Mouse (Mus musculus) lung, postnatal 14 days (tissue): ENCODE results near the gene Carnmt1.

Source experiments
- DNase-seq: peaks from one replicate; pipeline ENCODE4 v3.0.0; 2021

Gene Carnmt1

DNA sequence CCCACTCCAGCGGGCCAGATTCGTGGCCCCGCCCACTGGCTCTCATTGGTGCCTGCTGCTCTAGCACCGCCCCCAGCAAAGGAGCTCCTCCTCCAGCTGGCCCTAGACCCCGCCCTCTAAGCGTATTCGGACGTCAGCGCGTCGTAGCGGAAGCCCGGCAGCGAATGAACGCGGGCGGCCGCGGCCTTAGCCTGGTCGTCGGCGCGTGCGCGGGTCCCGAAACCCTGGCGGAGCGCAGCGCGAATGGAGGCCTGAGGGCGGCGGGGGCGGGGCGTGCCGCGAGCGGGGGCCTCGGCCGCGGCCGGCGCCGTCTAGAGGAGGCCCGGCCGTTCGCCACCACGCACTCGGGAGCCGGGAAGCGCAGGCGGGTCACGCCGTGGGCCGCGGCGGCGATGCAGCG is at the start of gene Carnmt1:
Gene Carnmt1 (plus strand): TSS at position 157 of the 400 bp plus-strand sequence.
- peak; percentile 99 for DNase-seq

DNA sequence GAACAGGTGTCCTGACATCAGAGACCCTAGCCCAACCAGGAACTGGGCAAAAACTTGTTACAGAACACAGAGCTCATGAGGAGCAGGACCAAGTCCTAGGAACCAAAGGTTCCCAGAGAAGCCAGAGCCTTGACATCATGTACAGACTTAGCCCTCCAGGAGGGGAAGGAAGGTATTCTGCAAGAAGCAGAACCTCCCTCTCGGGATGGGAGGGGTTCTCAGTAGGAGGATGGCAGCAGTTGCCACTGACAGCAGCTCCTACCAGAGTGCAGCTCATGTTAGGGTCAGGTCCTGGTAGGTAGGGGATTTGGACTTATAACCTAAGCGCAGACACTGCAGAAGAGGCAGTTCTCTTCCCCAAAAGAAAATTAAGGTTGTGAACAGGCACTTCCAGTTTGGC is 46.7 kb upstream of the Carnmt1 start:
- DNase-seq, result no peak

DNA sequence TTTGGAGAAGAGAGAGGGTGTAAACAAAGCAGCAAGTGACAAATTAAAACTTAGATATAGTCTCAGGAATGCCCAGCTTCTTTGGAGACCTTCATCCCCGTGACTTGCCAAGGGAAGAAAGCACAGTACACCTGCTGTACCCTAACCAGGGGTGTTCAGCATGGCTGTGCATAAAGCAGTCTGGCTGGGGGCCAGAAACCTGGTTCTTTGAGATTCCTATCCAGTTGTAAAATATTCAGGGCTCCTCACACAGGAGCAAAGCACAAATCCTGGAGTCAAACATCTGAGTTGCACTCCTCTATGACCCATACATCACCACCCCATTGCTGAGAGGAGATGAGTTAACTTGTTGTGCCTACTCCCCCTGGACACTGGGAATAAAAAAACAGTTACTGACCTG is 41.0 kb upstream of the Carnmt1 start:
- DNase-seq, result peak; percentile 47

DNA sequence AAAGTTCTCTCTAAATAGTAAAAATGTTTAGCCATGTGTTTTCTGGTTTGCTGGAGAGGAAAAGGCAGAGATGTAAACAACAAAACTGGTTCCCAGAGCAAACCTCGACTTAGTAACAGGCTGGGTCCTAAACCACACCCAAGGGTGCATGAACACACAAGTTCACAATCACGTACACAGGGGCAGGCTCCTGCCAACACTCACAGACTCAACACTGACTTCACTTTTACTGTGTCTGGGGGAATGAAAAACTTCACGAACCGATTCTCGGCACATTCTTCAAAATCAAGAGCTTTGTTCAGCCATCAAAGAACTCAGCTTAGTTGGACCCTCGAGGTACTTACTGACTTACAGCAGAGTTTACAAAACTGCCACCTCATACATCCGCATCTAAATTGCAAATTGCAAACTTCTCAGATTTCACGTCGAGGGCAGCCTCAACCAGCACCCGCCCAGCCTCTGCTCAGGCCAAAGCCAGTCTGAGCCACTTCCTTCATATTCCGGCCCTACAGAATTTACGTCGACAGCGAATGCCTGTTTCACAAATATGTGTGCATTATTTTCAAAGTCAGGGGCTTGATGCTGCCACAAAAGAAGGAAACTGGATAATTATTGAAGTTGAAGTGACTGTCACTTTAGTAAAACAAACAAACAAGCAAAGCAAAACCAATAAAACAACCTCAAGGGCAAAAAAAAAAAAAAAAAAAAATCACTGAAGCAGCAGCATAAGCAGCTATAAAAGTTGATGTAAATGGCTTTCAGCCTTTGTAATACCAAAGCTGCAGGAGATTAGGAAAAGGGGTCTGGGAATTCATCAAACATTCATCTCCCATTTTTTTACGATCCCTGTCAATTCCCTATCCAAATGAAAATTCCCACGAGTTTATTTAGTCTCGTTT is 40.1 kb upstream of the Carnmt1 start:
- DNase-seq, result peak; percentile 34

DNA sequence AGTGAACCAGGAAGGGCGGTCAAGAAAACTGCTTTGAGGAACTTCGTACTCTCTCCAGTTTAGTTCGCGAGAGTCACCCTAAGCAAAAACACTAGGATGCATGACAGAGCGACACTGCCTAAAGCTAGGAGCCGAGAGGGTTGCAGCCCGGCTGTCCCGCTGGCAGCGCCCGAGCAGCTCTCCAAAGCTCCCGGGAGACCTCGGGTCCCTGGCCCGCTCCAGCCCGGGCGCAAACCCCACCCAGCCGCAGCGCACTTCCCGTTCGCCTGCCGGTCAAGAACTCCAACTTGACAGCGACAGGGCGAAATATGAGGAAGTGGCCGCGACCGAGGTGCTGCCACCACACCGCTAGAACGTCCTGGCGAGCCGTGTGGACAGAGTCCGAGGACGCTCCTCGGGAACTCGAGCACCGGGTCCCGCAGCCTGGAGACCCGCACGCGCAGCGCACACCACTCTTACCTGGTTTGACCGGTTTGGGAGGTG is 39.4 kb upstream of the Carnmt1 start:
- DNase-seq, result peak; percentile 78

DNA sequence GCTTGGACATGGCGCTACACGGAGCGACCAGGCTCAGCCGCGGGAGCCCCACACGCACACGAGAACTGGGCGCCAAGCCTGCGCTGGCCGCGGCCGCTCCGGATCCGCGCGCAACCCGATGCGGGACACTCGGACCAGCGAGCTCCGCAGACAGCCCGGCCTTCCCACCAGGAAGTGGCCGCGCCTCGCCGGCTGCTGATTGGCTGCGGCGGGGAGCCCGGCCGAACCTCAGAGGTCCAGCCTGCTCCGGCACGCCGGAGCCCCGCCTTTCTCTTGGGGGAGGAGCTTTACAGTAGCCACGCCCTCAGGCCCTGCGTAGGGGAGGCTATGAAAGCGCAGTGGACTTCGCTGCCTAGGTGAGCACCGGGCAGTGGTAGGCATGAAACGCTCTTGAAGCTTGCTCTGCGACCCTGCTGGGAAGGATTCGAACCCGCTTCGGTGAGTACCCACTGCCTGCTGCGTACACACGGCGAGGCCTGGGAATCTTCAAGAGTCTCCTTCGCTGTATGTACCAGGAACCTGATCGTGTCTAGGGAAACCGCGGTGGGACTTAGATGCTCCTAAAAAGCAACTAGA is 38.8 kb upstream of the Carnmt1 start, which contains the start of the genes Ostf1 and Nmrk1:
Gene Ostf1 (minus strand): TSS at position 180 of the 576 bp plus-strand sequence.
Gene Nmrk1 (plus strand): TSS at position 307 of the 576 bp plus-strand sequence.
- DNase-seq, result peak; percentile 99

DNA sequence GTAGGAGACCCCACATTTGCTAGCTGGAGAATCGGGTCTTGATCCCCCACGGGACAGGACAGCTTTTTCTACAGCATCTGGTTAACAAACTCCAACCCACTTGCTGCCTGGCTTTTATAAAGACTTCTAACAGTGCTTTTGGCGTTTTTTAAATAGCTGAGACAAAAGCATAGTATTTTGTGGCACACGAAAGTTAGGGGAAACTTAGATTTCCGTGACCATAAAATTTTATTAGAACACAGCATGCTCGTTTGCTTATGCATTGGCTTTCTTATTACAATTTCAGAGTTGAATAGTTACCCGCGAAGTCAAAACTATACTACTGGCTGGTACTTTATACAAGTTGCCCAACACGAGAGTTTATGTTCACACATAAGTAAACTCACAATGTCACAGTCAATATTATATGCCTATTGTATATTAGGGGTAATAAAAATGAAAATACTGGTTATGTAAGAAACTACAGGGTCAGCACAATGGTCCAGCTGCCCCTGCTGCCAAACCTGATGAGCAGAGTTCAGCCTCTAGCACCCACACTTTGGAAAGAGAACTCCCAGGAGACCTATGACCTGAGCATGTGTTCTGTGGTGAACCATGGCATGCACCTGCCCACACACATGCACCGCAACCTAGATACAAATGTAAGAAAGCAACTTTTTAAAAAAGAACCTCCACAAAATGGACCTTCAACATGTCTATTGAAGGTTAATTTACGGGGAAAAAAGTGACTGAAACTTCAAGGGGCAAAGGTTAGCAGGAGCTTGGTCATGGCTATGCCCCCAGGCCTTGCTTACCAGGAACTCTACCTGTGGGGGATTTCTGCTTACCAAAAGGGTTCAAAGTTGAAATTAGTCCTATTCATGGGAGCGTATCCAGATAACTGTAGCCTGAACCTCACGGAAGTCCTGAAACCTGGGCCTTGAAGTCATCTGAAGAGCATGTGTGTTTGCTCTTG is 38.1 kb upstream of the Carnmt1 start:
- DNase-seq, result no peak

DNA sequence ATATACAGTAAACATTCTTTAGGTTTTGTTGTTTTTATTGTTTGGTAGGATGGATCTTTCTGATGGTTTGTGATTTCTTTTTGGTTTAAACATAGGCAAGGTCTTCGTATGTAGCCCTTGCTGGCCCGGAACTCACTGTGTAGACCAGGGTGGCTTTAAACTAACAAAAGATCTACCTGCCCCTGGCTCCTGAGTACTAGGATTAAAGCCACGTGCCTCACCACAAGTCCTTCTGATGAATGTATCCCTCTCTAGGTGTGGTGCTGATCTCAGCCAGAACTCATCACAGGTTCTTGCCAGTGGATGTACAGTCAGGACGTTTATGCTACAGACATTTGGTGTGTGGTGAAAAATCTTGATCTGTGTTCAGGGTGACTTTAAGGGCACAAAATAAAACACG is 32.6 kb upstream of the Carnmt1 start:
- no peak for DNase-seq

DNA sequence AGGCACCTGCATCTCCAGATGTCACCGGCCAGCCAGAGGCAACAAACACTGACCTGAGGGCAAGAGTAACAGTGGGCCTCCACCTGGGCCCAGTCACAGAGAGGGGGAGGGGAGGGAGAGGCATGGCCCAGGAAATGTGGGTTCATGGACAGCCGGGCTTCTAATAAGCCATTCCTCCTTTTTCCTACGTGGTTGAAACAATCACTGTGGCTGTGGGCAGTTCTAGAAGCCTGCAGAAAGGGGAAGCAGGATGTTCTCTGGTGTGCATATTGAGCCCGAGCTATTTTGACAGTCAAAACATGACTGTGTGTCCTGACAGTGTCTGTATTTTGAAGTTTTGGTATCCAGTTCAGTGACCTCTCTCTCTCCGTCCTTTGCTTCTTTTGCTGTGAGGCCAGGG is 31.6 kb upstream of the Carnmt1 start:
- DNase-seq, result no peak

DNA sequence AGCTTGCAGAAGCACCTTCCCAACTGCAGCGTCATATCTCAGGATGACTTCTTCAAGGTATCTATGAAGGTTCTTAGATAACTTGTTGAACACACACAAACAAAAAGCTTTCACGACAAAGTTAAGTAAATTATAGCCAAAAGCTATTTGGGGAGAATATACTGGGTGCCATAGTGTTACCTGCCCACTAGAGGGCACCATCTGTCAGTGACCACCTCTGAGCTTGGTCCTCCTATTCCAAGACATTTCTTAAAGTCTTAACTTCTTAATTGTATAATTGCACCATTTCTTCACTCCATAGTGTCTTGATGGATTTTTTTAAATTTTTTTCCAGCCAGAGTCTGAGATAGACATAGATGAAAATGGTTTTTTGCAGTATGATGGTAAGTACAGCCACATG is 31.0 kb upstream of the Carnmt1 start:
- no peak for DNase-seq

DNA sequence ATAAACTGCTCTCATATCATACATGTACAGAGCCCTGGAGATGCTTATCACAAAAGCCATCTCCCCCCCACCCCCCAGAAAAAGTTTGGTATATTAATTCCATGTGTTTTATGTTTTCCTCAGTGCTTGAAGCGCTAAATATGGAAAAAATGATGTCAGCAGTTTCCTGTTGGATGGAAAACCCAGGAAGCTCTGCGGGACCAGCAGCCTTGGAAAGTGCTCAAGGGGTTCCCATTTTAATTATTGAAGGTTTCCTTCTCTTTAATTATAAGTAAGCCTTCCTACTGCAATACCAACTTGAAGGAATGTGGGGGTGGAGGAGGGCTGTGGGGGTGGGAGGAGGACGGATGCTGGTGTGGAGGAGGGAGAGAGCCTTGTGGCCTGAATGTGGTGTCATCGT is 29.6 kb upstream of the Carnmt1 start:
- no peak for DNase-seq

DNA sequence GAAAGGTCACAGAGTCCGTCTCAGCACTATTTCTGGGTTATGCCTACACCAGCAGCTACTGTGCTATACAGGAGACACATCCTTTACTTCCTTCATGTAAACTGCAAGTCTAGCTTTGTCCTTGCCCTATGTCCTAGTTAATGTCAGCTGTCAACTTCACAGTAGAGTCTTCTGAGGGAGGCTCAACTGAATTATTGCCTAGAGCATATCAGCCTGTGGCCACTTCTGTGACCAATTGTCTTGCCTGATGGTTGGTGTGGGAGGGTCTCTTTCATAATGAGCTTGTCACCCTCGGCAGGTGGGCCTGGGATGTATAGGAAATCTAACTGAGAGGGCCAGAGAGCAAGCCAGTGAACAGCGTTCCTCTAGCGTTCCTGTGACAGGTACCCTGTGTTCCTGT is 27.2 kb upstream of the Carnmt1 start:
- DNase-seq, result no peak

DNA sequence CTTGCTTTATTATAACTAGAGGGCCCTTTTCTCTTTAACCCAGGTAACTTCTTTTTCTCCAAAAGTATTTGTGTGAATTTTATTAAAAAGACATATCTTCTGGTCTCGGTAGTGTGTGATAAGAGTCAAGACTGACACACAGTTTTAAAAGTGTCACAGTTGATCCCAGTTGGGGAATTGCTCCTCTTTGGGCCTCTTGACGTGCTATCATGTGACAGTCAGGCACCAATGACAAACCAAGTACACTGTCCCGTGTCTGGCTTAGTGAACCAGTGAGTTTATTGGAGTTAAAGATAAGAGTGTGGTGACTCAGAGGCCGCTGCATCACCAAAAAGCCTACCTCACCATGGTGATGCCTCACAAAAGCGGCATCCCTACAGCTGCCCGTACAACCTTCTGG is 26.5 kb upstream of the Carnmt1 start:
- DNase-seq, result no peak

DNA sequence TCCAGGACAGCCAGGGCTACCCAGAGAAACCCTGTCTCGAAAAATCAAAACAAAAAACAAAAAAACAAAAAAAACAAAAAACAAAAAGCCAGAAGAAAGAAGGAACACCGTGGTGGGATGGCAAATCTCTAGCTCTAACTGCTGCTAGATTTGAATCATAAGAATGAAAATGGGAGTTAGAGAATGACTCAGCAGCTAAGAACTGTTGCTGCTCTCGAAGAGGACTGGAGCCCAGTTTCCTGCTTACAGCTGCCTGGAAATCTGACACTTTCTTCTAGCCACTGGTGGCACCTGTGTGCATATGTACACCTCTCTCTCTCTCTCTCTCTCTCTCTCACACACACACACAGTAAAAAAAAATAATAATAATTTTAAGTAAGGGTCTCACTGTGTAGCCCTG is 24.2 kb upstream of the Carnmt1 start:
- no peak for DNase-seq

DNA sequence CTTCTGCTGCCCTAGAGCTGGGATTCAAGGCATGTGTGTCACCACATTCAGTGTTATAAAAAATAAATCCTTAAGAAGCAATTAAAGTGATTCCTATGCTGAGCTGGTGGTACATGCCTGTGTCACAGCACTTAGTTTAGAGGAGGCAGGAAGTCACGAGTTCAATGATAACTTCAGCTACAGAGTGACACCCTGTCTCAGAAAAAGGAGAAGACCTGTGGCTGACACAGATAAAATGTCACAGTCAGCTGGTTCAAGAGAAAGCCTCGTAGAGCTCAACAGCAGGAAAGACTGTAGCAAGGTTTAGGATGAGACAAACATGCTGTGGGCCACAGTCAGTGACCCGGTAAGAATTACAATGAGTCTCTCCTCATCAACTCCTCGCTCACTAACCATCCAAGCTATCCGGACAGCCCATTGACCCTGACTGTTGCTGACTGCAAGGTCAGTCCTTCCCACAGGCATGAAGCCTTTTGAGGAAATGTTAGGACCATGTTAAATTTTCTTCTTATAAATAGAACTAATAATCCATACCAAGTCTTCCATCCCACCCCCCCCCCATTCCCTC is 23.6 kb upstream of the Carnmt1 start:
- DNase-seq, result no peak

DNA sequence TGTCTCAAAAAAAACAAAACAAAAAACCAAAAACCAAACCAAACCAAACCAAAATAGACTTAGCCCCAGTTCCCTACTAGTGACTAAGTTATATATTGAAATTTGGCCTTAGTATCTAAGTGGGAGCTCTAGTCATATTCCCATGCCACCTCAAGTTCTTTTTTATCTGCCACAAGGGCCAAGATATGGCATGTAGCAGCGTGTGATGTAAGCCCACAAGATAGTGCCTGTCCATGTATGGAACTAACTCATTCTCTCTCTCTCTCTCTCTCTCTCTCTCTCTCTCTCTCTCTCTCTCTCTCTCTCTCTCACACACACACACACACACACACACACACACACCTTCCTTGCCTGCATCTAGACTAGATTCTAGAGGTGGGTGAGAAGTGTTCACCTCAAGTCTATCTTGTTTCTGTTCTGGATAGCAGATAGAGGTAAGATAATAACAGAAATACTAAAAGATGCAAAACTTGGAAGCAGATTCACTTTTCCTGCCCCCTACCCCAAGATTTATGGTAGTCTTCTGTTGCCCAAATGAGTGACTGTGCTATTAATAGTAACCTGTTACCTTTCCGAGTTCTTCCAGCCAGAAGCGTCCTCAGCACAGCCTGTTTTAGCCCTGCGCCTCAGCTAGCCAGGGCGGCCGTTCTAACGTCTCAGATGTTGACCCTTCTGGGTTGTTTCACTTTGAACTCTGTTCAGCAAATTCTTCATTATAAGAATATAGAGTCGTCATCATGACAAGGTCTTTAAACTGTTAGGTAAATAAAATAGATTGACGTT is 22.6 kb upstream of the Carnmt1 start:
- DNase-seq, result no peak

DNA sequence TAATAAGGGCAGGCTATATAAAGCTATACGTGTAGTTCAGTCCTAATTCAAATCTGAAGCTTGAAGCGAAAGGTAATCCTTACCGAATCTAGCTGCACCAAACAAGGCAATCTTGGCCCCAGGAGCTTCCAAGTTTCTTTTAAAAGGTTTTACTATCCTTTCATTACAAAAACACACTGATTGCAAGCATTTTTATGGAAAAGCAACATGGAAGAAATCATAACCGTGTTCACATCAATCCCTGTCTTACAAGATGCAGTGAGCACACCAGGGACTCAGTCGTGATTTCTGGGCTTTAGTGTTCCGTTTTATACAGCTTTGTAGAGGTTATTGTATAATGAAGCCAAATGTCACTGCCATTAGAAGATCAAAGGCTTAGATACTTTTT is 22.0 kb upstream of the Carnmt1 start:
- no peak for DNase-seq

DNA sequence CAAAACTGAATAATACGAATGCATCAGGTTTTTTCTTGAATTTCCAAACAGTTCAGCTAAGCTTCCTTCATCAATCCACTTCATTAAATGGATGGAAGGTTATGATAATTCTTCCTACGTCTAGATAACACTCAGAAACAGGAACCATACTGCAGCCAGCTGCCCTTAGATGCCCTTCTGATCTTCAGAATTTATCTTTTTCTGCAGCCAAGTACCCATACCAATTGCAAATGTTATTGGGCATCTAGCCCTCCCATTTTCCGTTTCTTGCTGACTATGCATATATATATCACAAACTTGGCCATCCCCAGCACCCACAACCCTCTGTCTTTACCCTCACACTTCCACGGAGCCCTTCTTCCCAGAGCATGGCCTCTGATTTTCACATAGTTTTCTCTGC is 20.6 kb upstream of the Carnmt1 start:
- no peak for DNase-seq

DNA sequence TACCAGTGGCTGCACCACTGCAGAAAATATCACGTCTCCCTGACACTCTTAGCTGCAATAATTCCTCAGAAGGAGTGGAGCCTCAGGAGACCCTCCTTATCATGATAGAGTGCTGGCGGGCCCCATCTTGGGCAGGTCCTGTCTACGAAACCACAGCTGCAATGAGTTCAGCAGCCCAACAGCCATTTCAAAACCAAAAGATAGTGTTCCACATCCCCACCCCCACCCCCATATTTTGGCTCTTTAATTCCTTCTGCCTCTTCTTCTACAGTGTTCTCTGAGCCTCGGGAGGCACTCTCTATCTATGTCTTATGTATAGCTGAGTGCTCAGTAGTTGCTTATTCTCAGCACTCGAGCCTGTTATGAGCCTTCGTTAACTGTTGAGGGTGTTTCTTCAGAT is 20.1 kb upstream of the Carnmt1 start:
- DNase-seq, result no peak

DNA sequence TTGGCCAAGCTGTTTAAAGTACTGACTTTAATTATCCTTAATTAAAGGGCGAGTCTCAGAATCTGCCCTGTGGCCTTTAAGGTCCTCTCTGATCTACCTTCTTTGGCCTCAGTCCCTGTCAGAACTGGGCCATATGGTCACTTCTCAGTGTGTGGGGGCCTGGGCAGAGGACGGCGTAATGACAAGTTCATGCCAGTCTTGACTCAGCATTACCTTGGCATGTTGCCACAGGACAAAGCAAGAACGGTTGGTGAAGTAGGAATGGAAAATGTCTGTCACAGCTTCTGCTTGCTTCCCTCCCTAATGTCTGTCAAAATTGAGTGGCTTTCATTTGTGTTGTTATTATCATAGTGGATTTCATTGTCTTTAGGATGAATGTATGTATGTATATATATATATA is 18.0 kb upstream of the Carnmt1 start:
- DNase-seq, result no peak

DNA sequence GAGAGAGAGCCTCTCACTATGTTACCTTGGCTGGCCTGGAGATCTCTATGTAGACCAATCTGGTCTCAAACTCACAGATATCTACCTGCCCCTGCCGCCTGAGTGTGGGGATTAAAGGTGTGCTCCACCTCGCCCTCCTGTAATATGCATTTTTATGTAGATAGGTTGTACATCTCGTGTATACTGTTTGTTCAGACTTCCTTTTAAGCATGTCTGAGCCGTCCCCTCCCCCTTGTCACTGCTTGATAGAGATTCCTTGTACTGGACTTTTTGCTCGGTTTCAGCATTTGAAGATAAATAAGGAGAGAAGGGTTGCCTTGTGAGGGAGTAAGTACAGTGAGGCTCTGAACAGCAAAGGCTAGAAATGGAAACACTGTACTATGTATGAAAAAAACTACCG is 17.5 kb upstream of the Carnmt1 start:
- no peak for DNase-seq

DNA sequence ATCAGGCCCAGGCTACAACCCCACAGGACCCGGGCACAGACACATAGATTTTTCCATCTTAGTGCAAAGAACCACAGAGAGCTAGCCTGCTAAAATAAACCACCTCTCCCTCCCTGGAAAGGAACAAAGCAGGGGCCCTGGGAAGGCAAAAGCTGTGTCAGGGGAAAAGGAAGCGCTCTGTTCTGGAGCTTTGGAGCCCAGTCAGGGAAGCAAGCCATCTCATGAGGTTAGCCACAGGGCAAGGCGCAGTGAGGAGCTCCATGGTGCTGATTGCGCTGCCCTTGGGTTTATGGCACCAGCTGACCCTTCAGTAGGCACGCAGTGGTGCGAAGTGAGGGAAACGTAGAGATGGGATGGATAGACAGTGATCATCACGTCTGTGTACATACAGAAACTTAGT is 16.2 kb upstream of the Carnmt1 start:
- no peak for DNase-seq
